Mouse (Mus musculus) limb, embryonic 14.5 days (tissue): ENCODE measurements around the gene Lgals2. TPM values are rescaled to one million over a fixed set of nuclear protein-coding genes. Genes with fewer than 3 reads are reported as not detected.

Experiments used
- ATAC-seq: fragments of 200-750 bp; cut with Nextera tagmentation; 2 replicates; pipeline ENCODE4 v1.8.0; 2017; ENCODE audit warnings: low read depth, moderate number of reproducible peaks, moderate TSS enrichment; ENCODE audit not compliant: low FRiP score
- DNase-seq: peaks from one replicate; pipeline ENCODE4 v3.0.0-alpha.2; 2015; ENCODE audit warnings: low spot score
- H3K27ac ChIP-seq: fragments of 300-500 bp; sonication (generic); replicated peaks from 2 replicates; pipeline ENCODE4 v1.5.1; 2014; ENCODE audit warnings: low read depth, mild to moderate bottlenecking, low read length, moderate library complexity, mixed read lengths
- H3K27me3 ChIP-seq: fragments of 300-500 bp; sonication (generic); 2 replicates; pipeline ENCODE4 v1.6.1; 2014; ENCODE audit warnings: low read length, mixed read lengths; ENCODE audit not compliant: control insufficient read depth, insufficient read depth
- H3K36me3 ChIP-seq: fragments of 300-500 bp; sonication (generic); 2 replicates; pipeline ENCODE4 v1.6.1; 2014; ENCODE audit warnings: mild to moderate bottlenecking, low read length, moderate library complexity, mixed read lengths; ENCODE audit not compliant: control insufficient read depth, insufficient read depth
- H3K4me1 ChIP-seq: fragments of 300-500 bp; sonication (generic); 2 replicates; pipeline ENCODE4 v1.6.1; 2014; ENCODE audit warnings: antibody characterized with exemption, low read length, mixed read lengths; ENCODE audit not compliant: control insufficient read depth, insufficient read depth
- H3K4me2 ChIP-seq: fragments of 300-500 bp; sonication (generic); replicated peaks from 2 replicates; pipeline ENCODE4 v1.6.1; 2014; ENCODE audit warnings: low read depth, mild to moderate bottlenecking, low read length, moderate library complexity; ENCODE audit not compliant: severe bottlenecking
- H3K4me3 ChIP-seq: fragments of 300-500 bp; sonication (generic); replicated peaks from 2 replicates; pipeline ENCODE4 v1.5.1; 2014; ENCODE audit warnings: low read length
- H3K9ac ChIP-seq: fragments of 300-500 bp; sonication (generic); 2 replicates; pipeline ENCODE4 v1.6.1; 2014; ENCODE audit warnings: mild to moderate bottlenecking, low read depth, low read length, moderate library complexity; ENCODE audit not compliant: severe bottlenecking
- H3K9me3 ChIP-seq: fragments of 300-500 bp; sonication (generic); 2 replicates; pipeline ENCODE4 v1.6.1; 2016; ENCODE audit warnings: low read length; ENCODE audit not compliant: control insufficient read depth
- POLR2A ChIP-seq: fragments of 200-500 bp; IDR thresholded peaks from 2 replicates; pipeline ENCODE4 v1.8.0; 2012; ENCODE audit warnings: inconsistent platforms, mild to moderate bottlenecking, moderate library complexity, borderline replicate concordance; ENCODE audit not compliant: insufficient read depth, insufficient read length; ENCODE audit errors: extremely low read depth
- WGBS: fragments of 180-500 bp; shearing (Covaris S2); extraction: QIAGEN DNeasy Blood & Tissue Kit; methylation state at CpG from one replicate; pipeline ENCODE4 v1.1.7; 2014; 5-methylcytosine and 5-hydroxymethylcytosine counted together
- polyA plus RNA-seq, 2 experiments: library from polyadenylated mRNA; depleted of rRNA in 1 of 2; stranded (reverse) in 1 of 2; unstranded in 1 of 2; fragments of >200 nt; fragmentation: Nextera tagmentation in 1 of 2; extraction: Ambion mirVana in 1 of 2; gene quantifications; 2 replicates each; pipeline versions ENCODE4 v1.2.1 to v1.2.3; 2012 to 2014

The Lgals2 gene
- polyA plus RNA-seq, 2 experiments, result 0.58 to 0.65 TPM

DNA sequence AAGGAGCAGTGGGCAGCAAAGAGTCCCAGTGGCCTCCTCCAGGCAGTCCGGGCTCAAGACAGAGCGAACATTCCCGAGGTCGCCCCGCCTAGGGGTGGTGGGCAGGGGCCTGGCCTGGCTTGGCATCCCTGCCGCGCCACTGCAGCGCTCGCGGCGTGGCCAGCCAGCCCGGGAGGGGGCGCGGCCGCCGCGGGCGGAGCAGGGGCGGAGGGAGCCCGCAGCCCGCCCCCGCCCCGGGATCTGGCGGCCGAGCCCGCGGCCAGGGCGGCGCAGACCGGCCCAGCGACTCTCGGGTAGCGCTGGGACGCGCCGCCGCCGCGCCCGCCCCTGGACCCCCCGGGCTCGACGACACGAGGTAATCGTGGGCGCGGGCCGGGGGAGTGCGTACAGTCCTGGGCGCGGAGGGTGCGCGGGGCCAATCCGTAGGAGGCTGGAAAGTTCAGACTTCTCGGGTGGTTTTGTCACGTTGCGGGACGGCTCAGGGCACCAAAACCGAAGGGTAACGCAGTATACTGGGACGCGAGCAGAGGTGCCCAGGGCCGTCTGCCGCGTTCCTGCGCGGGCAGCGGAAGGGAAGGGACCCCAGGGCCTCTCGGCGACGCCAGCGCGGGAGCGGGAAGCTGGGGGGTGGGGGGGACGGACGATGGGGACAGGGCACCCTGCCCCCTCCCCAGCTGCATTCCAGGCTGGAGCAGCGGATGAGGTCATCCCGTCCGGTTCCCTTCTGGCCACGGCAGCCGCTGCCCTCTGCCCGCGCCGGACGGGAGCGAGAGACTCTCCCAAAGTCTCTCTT lies 12.8 kb downstream of the Lgals2 start, which contains the start of gene Cdc42ep1:
Gene Cdc42ep1, plus strand, starts transcription at position 254 of the 793 bp plus-strand sequence.
- H3K4me1 ChIP-seq, result peaks cover 38% of the 10 kb centered on the region
- WGBS, result 3% methylated on average over 46 of the region's 86 CpGs
- peak; percentile 45 for DNase-seq
- H3K9ac ChIP-seq, result peak within 1 kb of the TSS; percentile 73
- H3K27me3 ChIP-seq, result peaks cover 5% of the 10 kb centered on the region; the same call in 1 of the 2 replicates
- peak within 1 kb of the TSS; percentile 88 for H3K4me2 ChIP-seq
- peak; percentile 73 for ATAC-seq
- no peak for TF ChIP-seq POLR2A
- peak within 1 kb of the TSS; percentile 58 for H3K4me3 ChIP-seq
- no peaks in the 10 kb centered on the region for H3K9me3 ChIP-seq
- peak within 1 kb of the TSS; percentile 61; the same call in 1 of the 2 replicates for H3K27ac ChIP-seq
- peaks cover 4% of the 10 kb centered on the region; the same call in 1 of the 2 replicates for H3K36me3 ChIP-seq

DNA sequence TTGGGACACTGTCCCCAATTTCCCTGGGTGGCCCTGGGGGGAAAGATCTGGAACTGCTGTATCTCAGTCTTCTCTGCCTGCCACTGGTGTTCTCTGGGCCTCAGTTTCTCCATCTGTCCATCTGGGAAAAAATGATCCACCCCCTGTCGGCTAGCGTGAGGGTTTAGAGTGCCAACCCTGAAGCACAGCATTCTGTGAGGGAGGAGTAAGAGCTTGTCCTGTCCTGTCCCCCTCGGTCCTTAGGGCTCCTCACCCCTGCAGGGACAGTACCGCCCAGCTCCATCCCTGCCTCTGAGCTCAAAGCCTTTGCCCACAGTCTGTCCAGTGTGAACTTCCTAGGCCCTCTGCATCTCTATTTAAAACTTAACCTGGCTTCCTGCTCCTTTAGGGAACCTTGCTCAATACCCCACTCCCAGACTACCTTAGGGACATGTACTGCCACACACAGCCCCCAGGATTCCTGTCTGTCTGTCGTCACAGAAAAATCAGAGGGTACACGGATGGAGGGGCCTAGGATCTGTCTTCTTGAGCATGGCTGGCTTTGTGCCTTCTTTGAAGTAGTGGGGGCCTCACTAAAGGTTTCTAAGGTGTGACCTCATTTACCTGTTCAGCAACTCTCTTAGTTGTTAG lies 14.1 kb downstream of the Lgals2 start:
- Histone ChIP-seq H3K4me3 (no peak overlapping the region), H3K9me3 (no peaks in the 10 kb centered on the region), H3K9ac (no peak overlapping the region), H3K4me2 (no peak overlapping the region), H3K36me3 (no peaks in the 10 kb centered on the region), H3K27me3 (peaks cover 5% of the 10 kb centered on the region; the same call in 1 of the 2 replicates), H3K4me1 (peaks cover 38% of the 10 kb centered on the region), H3K27ac (no peak overlapping the region)
- ATAC-seq, result no peak
- 47% methylated on average over 6 of the region's 6 CpGs for WGBS
- TF ChIP-seq POLR2A, result no peak
- no peak for DNase-seq

DNA sequence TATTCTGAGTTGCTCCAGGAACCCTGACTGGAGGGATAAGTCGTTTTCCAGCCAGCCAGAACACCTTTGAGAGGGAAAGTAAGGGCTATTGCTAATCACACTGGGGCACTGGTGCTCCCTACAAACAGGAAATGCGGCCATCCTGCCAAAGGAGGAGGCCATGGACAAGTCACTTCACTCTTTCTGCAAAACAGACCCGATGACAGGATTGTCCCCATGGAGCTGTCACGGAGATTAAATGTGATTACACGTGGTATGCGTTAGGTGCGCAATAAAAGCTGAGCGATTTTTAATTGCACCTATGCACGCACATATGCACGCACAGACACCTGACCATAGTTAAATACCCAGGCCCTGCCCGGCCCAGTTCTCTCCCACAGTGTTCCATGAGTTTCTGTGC lies 14.6 kb downstream of the Lgals2 start:
- Histone ChIP-seq H3K9ac (no peak overlapping the region), H3K36me3 (no peaks in the 10 kb centered on the region), H3K27ac (no peak overlapping the region), H3K4me3 (no peak overlapping the region), H3K27me3 (peaks cover 5% of the 10 kb centered on the region; the same call in 1 of the 2 replicates), H3K4me2 (no peak overlapping the region), H3K4me1 (peaks cover 43% of the 10 kb centered on the region), H3K9me3 (no peaks in the 10 kb centered on the region)
- no peak for DNase-seq
- WGBS, result 15% methylated on average over 11 of the region's 11 CpGs
- TF ChIP-seq POLR2A, result no peak
- ATAC-seq, result no peak

DNA sequence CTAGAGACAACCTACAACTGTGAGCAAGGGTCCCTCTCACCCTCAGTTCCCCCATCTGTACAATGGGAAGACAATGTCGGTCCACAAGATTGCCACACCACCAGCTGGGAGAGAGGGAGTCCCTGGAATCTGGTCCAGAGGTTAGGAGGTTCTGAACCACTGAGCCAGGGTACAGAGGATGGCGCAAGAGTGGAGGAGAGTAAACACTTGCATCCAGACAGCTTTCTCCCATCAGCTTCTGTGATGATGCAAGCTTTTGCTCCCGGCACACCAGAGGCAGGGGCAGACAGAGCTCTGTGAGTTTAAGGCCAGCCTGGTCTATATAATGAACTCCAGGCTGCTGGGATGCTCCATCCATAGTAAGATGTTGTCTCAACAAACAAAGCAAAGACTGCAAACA lies 15.1 kb downstream of the Lgals2 start:
- no peak overlapping the region for H3K27ac ChIP-seq
- H3K9ac ChIP-seq, result no peak overlapping the region
- H3K36me3 ChIP-seq, result no peaks in the 10 kb centered on the region
- 41% methylated on average over 3 of the region's 3 CpGs for WGBS
- peaks cover 5% of the 10 kb centered on the region; the same call in 1 of the 2 replicates for H3K27me3 ChIP-seq
- DNase-seq, result no peak
- ATAC-seq, result no peak
- H3K4me2 ChIP-seq, result no peak overlapping the region
- H3K9me3 ChIP-seq, result no peaks in the 10 kb centered on the region
- no peak for TF ChIP-seq POLR2A
- no peak overlapping the region for H3K4me3 ChIP-seq
- H3K4me1 ChIP-seq, result peaks cover 45% of the 10 kb centered on the region

DNA sequence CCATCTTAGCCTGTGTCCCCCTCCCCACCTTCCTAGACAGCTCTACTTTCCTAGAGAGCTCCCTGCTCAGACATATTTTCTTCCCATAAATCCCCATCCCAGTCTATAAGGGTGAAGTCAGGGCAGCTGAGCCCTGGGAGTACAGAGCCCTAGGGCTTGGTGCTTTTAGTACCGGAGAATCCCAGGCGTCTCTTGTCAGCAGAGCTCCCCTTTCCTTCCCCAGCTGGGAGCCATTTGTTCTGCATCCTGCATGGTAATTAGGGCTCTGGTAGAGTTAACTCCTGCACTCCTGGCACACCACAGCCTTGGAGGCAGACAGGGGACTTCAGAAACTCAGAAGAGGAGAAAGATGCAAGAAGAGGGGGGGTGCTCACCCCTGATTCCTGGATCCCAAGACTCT lies 15.6 kb downstream of the Lgals2 start:
- no peak overlapping the region for H3K9ac ChIP-seq
- no peak for TF ChIP-seq POLR2A
- DNase-seq (peak; percentile 54), ATAC-seq (peak; percentile 32; the same call in 1 of the 2 replicates)
- WGBS, result 7% methylated on average over 2 of the region's 2 CpGs
- peaks cover 46% of the 10 kb centered on the region for H3K4me1 ChIP-seq
- H3K36me3 ChIP-seq, result no peaks in the 10 kb centered on the region
- no peak overlapping the region for H3K27ac ChIP-seq
- H3K4me2 ChIP-seq, result no peak overlapping the region
- no peaks in the 10 kb centered on the region for H3K9me3 ChIP-seq
- H3K27me3 ChIP-seq, result peaks cover 5% of the 10 kb centered on the region; the same call in 1 of the 2 replicates
- H3K4me3 ChIP-seq, result no peak overlapping the region
